Mouse (Mus musculus) olfactory bulb, adult 2 months (tissue): ENCODE measurements at regions not wholly inside any gene's neighbourhood (a gene's known extent, or its start where the extent isn't known, plus 50 kb on each side); places are given as distances from the start of the nearest gene placed in this dataset.

Experiments
- CTCF ChIP-seq: fragments of 200-500 bp; IDR thresholded peaks from 2 replicates; pipeline ENCODE4 v1.5.1; 2012; ENCODE audit warnings: low read depth, mild to moderate bottlenecking, low read length, moderate library complexity; ENCODE audit not compliant: insufficient read depth
- POLR2A ChIP-seq: fragments of 200-500 bp; IDR thresholded peaks from 2 replicates; pipeline ENCODE4 v1.6.1; 2012; ENCODE audit warnings: mild to moderate bottlenecking, low read depth, low read length, moderate library complexity; ENCODE audit not compliant: insufficient read depth

DNA sequence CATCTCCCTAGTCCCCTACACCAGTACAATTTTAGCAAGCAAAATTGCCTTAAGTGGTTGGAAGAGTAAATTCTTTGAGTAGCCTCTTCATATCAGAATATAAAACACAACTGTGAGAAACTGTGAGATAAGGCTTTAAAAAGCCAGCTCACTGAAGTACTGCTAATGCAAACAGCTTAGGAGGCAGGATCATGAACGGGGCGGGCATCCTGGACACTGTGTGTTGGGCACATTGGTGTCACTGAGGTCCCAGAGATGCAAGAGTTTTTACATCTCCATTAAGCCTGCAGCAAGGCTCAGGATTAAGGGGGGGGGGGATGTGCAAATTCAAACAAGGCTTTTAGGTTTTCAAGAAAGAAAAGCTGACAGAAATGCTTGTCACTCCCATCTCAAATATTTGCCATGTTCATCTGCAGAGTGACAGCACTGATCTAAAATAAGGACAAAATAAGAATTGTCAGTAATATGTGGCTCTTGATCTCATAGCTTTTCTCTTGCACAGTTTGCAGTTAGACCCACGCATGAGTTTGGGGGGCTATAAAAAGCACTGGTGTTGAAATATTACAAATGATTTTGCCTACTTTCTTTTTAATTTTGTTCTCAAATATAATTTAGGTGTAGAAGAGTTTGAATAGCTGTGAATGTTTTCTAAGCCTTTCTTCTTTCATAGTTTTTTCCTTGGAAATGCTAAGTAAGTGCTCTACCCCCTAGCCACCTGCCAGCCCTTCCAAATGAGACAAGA lies 156.2 kb downstream of the Enc1 start:
- TF ChIP-seq CTCF: no peak
- TF ChIP-seq POLR2A: no peak
